Mouse (Mus musculus) CH12.LX (cell line): ENCODE measurements at regions not wholly inside any gene's neighbourhood (a gene's known extent, or its start where the extent isn't known, plus 50 kb on each side); places are given as distances from the start of the nearest gene placed in this dataset.

Experiments
- CTCF ChIP-seq, 2 experiments: IDR thresholded peaks in 1 of 2; conservative IDR thresholded peaks in 1 of 2; 2 replicates each; pipeline ENCODE4 v1.5.1; 2011 to 2012; ENCODE audit warnings: low read depth in 2 of 2, low read length in 2 of 2, improper control_type of control experiment in 1 of 2, inconsistent platforms in 1 of 2, mild to moderate bottlenecking in 1 of 2, moderate library complexity in 1 of 2
- MAFK ChIP-seq: IDR thresholded peaks from 2 replicates; pipeline ENCODE4 v1.6.1; 2011; ENCODE audit warnings: low read length, improper control_type of control experiment; ENCODE audit not compliant: insufficient replicate concordance
- TCF12 ChIP-seq: IDR thresholded peaks from 2 replicates; pipeline ENCODE4 v1.6.1; 2014; ENCODE audit warnings: low read depth, mild to moderate bottlenecking, inconsistent platforms, low read length, improper control_type of control experiment

DNA sequence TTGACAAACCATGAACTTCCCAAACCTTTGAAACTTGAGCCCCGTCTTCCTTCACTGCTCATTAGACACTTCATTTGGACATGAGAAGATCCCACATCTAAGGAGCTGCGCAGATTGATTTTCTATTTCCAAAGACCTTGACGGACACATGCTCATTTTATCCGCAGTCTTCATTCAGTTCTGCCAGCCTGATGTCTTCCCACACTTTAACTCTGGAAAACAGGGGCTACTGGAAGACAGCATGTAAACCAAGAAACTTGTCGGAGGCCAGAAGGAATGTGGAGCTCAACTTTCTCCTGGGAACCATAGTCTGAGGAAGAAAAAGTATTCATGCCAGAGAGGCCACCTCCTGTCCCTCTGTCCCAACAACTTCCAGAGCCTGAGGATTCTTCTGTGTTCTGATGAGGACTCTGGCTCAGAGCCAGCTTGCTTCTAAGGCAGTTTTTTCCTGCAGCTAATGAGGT, 161.8 kb downstream of the Gm19410 start:
- TF ChIP-seq CTCF (conservative IDR thresholded peaks at IDR 0.05 in 1 of 2, IDR thresholded peaks at IDR 0.05 in 1 of 2; ENCODE audit: low read depth in 2 of 2, low read length in 2 of 2) (no peak), TCF12 (no peak), MAFK (no peak)
